ENCODE assay signal across 28 mouse cellular contexts in genomic region chr1:47285639-47286038, GRCm38 (mm10).
DNase-seq lines count a peak whose midpoint lies in the region; ATAC-seq lines count a peak whose summit lies in the region.
"Had no signal": no experiment of that assay in that cellular context is flagged by ENCODE, and none has a peak within 500 bp of the region (broad histone marks: within the 10 kb centered on the region; RNA-seq: fewer than 3 reads in every experiment).

No protein-coding gene starts in this region.

- peak; percentile 45 to 51 for DNase-seq in cerebellum, postnatal 10 days
- DNase-seq in cerebellum, postnatal 25 days: no peak
- DNase-seq in gastrocnemius, postnatal 25 days: peak; percentile 5
- no peak for DNase-seq in gastrocnemius, postnatal 4 days (ENCODE audit: low spot score in 2 of 2)
- DNase-seq in fat pad, adult 2 months (ENCODE audit: extremely low read depth, low read depth, low spot score): peak; percentile 26
- DNase-seq: adrenal gland, postnatal 10 days; adrenal gland, postnatal 36 days; cerebellum, adult 2 months; cerebellum, adult 9-11 months; gastrocnemius, adult 2 months; gastrocnemius, postnatal 14 days; heart, adult 11 months; heart, postnatal 10 days; heart, postnatal 36 days; kidney, adult 2 months had no signal

- H3K9me3 ChIP-seq in heart, embryonic 11.5 days (replicated peaks; ENCODE audit: control insufficient read depth, low read length): no peaks in the 10 kb centered on the region
- H3K9me3 ChIP-seq: embryonic facial prominence, embryonic 12.5 days; embryonic facial prominence, embryonic 15.5 days; forebrain, embryonic 12.5 days; forebrain, embryonic 15.5 days; G1E; heart, embryonic 12.5 days; heart, embryonic 15.5 days; hindbrain, embryonic 10.5 days; hindbrain, embryonic 13.5 days had no signal

- no peak overlapping the region for H3K4me2 ChIP-seq in heart, embryonic 11.5 days
- H3K4me2 ChIP-seq: embryonic facial prominence, embryonic 12.5 days; embryonic facial prominence, embryonic 15.5 days; forebrain, embryonic 12.5 days; forebrain, embryonic 15.5 days; heart, embryonic 12.5 days; heart, embryonic 15.5 days; hindbrain, embryonic 13.5 days had no signal

- H3K36me3 ChIP-seq in heart, embryonic 11.5 days (ENCODE audit: control insufficient read depth, insufficient read depth, low read length): no peaks in the 10 kb centered on the region
- H3K36me3 ChIP-seq: embryonic facial prominence, embryonic 12.5 days; embryonic facial prominence, embryonic 15.5 days; forebrain, embryonic 12.5 days; forebrain, embryonic 15.5 days; G1E; heart, embryonic 12.5 days; heart, embryonic 15.5 days; hindbrain, embryonic 10.5 days; hindbrain, embryonic 13.5 days had no signal

- no peak overlapping the region for H3K27ac ChIP-seq in heart, embryonic 11.5 days (ENCODE audit: low read depth, low read length)
- H3K27ac ChIP-seq: embryonic facial prominence, embryonic 12.5 days; embryonic facial prominence, embryonic 15.5 days; forebrain, embryonic 12.5 days; forebrain, embryonic 15.5 days; gastrocnemius, adult 2 months; heart, embryonic 15.5 days; hindbrain, embryonic 10.5 days; hindbrain, embryonic 13.5 days had no signal

- no peak overlapping the region for H3K4me3 ChIP-seq in heart, embryonic 11.5 days (ENCODE audit: low read depth, low read length)
- H3K4me3 ChIP-seq: embryonic facial prominence, embryonic 12.5 days; embryonic facial prominence, embryonic 15.5 days; forebrain, embryonic 12.5 days; forebrain, embryonic 15.5 days; gastrocnemius, adult 2 months; heart, embryonic 12.5 days; heart, embryonic 15.5 days; hindbrain, embryonic 10.5 days; hindbrain, embryonic 13.5 days had no signal

- H3K4me1 ChIP-seq in heart, embryonic 11.5 days (ENCODE audit: control insufficient read depth, insufficient read depth, low read length): no peaks in the 10 kb centered on the region
- H3K4me1 ChIP-seq: embryonic facial prominence, embryonic 12.5 days; embryonic facial prominence, embryonic 15.5 days; forebrain, embryonic 12.5 days; forebrain, embryonic 15.5 days; heart, embryonic 12.5 days; heart, embryonic 15.5 days; hindbrain, embryonic 10.5 days; hindbrain, embryonic 13.5 days had no signal

- WGBS in heart, embryonic 11.5 days (ENCODE audit: insufficient replicate concordance): 72% methylated on average over 1 of the region's 1 CpGs

- H3K27me3 ChIP-seq in heart, embryonic 11.5 days (ENCODE audit: control insufficient read depth, insufficient read depth, low read length): no peaks in the 10 kb centered on the region
- H3K27me3 ChIP-seq: CH12.LX; embryonic facial prominence, embryonic 12.5 days; embryonic facial prominence, embryonic 15.5 days; forebrain, embryonic 12.5 days; forebrain, embryonic 15.5 days; heart, embryonic 12.5 days; heart, embryonic 15.5 days; hindbrain, embryonic 13.5 days had no signal

- no peak for ATAC-seq in heart, embryonic 11.5 days (replicated peaks; ENCODE audit: insufficient number of reproducible peaks, low FRiP score, low TSS enrichment)
- ATAC-seq: forebrain, embryonic 15.5 days; intestine, postnatal 0 days; Patski had no signal

- H3K9ac ChIP-seq in heart, embryonic 11.5 days (ENCODE audit: low read depth, low read length): no peak overlapping the region
- H3K9ac ChIP-seq: embryonic facial prominence, embryonic 12.5 days; embryonic facial prominence, embryonic 15.5 days; forebrain, embryonic 12.5 days; forebrain, embryonic 15.5 days; heart, embryonic 12.5 days; heart, embryonic 15.5 days; hindbrain, embryonic 13.5 days had no signal

Comparison
In these comparisons a context has a peak if more than half of its experiments do, and no peak if none do; other contexts are left out.
1. DNase-seq: peak in cerebellum, postnatal 10 days (2 of 2), gastrocnemius, postnatal 25 days (single experiment) and fat pad, adult 2 months (single experiment); none in cerebellum, postnatal 25 days (0 of 2) and gastrocnemius, postnatal 4 days (0 of 2).